Mouse (Mus musculus): Measurements from ENCODE around the gene Asb18. TPM values are rescaled to one million over a fixed set of nuclear protein-coding genes. Genes with fewer than 3 reads are reported as not detected.

Gene Asb18
- polyA plus RNA-seq, 1 experiment from 2014 or later = not detected

DNA sequence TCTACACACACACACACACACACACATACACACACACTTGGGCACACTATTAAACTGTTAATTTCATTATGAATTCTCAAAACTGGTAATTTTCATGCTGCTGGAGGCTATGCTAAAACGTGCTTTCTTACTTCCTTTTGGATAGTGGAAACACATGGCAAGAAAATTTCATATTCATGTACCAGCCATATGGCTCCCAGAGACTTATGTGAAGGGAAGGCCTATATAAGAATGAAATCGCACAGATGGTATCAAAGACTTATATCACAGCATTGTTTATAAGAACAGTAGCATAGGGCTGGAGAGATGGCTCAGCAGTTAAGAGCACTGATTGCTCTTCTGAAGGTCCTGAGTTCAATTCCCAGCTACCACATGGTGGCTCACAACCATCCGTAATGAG, 2.3 kb downstream of the Asb18 start:
- Histone ChIP-seq H3K4me2 (no peak overlapping the region), H3K36me3 (no peaks in the 10 kb centered on the region)
- ATAC-seq (ENCODE audit: low read depth) = no peak

DNA sequence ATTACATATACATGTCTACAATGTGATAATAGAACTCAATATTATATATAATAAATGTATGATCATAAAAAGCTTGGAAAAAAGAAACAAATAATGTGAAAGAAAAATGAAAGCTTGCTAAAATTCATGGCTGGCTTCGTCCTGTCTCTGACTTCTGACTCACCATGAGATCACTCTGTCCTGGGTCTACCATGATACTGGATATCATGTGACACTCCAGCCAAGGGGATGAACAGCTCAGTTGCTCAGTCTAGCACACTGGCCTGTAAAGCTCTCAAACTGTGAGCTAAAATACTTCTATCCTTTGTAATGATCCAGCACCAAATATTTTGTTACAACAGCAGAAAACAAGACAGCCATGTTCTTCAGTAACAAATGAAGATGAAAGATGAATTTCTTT, 4.4 kb downstream of the Asb18 start:
- no peaks in the 10 kb centered on the region for H3K36me3 ChIP-seq
- no peak for DNase-seq
- H3K9ac ChIP-seq = no peak overlapping the region
- H3K27me3 ChIP-seq = no peaks in the 10 kb centered on the region
- H3K4me1 ChIP-seq (replicated peaks) = no peaks in the 10 kb centered on the region
- no peak for ATAC-seq (ENCODE audit: low read depth)
- no peak overlapping the region for H3K4me3 ChIP-seq (replicated peaks)
- WGBS (ENCODE audit: insufficient replicate concordance) = 46% methylated on average over 1 of the region's 1 CpGs
- no peak overlapping the region for H3K27ac ChIP-seq
- no peak overlapping the region for H3K4me2 ChIP-seq
- H3K9me3 ChIP-seq (replicated peaks) = no peaks in the 10 kb centered on the region

More for the DNA sequence above, 2.3 kb downstream of the Asb18 start:
- Histone ChIP-seq H3K4me1 (replicated peaks) (no peaks in the 10 kb centered on the region), H3K4me3 (replicated peaks) (no peak overlapping the region), H3K27ac (no peak overlapping the region), H3K9ac (no peak overlapping the region), H3K9me3 (replicated peaks) (no peaks in the 10 kb centered on the region), H3K27me3 (no peaks in the 10 kb centered on the region)
- DNase-seq = no peak
- WGBS (ENCODE audit: insufficient replicate concordance) = 60% methylated on average over 3 of the region's 3 CpGs

DNA sequence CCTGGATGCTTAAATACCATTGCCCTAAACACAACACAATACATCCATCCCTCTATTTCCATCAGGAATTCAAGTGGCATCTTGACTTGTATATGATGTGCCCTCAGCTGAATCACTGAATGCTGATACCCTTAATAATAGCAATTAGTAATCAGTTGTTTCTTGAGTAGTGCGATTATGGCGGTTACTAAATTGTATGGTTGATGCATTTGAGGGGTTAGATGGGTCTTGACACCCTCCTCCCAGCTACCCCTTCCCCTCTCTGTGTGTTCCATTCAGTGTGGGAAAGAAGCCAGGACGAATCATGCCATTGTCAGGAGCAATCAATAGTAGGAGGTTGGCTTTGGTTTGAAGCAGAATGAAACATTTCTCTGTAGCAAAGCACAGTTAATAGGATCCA, 5.3 kb downstream of the Asb18 start:
- H3K36me3 ChIP-seq = no peaks in the 10 kb centered on the region
- H3K9me3 ChIP-seq (replicated peaks) = no peaks in the 10 kb centered on the region
- no peak overlapping the region for H3K9ac ChIP-seq
- ATAC-seq (ENCODE audit: low read depth) (no peak), DNase-seq (no peak)
- H3K4me2 ChIP-seq = no peak overlapping the region
- H3K4me1 ChIP-seq (replicated peaks) = no peaks in the 10 kb centered on the region
- WGBS (ENCODE audit: insufficient replicate concordance) = 49% methylated on average over 3 of the region's 3 CpGs
- no peak overlapping the region for H3K27ac ChIP-seq
- no peak overlapping the region for H3K4me3 ChIP-seq (replicated peaks)
- no peaks in the 10 kb centered on the region for H3K27me3 ChIP-seq

DNA sequence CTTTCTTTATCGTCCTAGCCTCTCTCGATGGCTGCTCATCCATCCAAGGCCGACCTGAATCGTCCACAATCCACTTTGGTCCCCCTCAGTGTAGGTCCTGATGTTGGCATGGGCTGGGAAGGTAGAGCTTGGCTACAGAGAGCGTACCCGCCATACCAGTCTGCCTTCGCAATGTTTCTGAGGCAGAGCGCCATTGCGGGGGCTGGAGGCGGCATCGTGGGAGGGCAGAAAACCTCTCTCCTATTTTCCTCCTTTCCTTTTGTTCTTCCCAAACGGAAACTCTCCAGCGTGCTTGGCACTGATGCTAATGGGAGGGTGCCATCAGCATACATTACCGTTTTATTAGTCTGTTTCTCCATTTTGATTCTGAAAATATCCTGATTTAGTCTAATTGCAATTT, 7.8 kb downstream of the Asb18 start:
- 60% methylated on average over 14 of the region's 14 CpGs for WGBS (ENCODE audit: insufficient replicate concordance)
- no peak overlapping the region for H3K27ac ChIP-seq
- no peak for DNase-seq
- no peaks in the 10 kb centered on the region for H3K27me3 ChIP-seq
- H3K4me3 ChIP-seq (replicated peaks) = no peak overlapping the region
- no peaks in the 10 kb centered on the region for H3K9me3 ChIP-seq (replicated peaks)
- H3K4me1 ChIP-seq (replicated peaks) = no peaks in the 10 kb centered on the region
- H3K36me3 ChIP-seq = no peaks in the 10 kb centered on the region
- H3K9ac ChIP-seq = no peak overlapping the region
- no peak for ATAC-seq (ENCODE audit: low read depth)
- H3K4me2 ChIP-seq = no peak overlapping the region

DNA sequence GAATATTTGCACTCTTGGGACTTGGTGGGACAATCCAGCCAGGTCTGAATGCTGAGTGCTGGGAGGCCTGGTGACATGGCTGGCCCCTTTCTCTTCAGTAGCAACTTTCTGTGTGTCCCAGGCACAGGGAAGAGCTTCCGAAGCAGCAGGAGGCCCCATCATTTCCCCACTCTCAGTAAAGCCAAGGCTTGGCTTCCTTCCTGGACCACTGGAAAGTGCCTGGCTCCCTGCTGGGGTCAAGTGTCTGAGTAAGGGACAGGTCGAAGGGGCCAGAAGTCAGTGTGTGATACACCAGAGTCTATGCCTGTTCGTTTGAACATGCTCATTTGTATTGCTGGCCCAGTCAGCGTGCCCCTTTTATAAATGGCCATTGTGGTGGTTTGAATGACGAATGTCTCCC, 13.5 kb downstream of the Asb18 start:
- H3K27me3 ChIP-seq = 0 out of 2 replicates have a peak, but pooled peaks cover 4% of the 10 kb centered on the region
- no peaks in the 10 kb centered on the region for H3K9me3 ChIP-seq (replicated peaks)
- H3K4me2 ChIP-seq = no peak overlapping the region
- H3K9ac ChIP-seq = no peak overlapping the region
- H3K4me3 ChIP-seq (replicated peaks) = no peak overlapping the region
- no peaks in the 10 kb centered on the region for H3K4me1 ChIP-seq (replicated peaks)
- ATAC-seq (ENCODE audit: low read depth) (no peak), DNase-seq (no peak)
- no peaks in the 10 kb centered on the region for H3K36me3 ChIP-seq
- 46% methylated on average over 5 of the region's 5 CpGs for WGBS (ENCODE audit: insufficient replicate concordance)
- no peak overlapping the region for H3K27ac ChIP-seq

DNA sequence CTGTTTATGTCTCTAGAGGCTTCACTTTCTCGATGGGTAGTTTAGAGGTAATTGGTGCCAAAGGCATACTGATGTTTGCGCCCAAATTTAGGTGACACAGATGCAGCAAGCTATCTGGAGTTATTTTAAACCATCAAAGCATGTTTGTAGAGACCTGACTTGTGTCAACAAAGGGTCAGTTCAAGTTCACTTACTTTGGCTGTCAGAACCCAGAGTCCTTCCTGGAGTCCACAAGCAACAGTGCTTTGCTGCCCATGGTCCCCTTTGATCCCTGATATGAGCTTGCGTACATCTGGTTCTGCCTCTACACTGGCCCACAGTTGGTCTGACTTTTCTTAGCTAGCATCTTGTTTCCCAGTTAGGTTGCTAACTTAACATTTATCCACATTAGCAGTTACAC, 14.6 kb downstream of the Asb18 start:
- DNase-seq = no peak
- Histone ChIP-seq H3K4me2 (no peak overlapping the region), H3K4me1 (replicated peaks) (no peaks in the 10 kb centered on the region), H3K9me3 (replicated peaks) (no peaks in the 10 kb centered on the region), H3K27ac (no peak overlapping the region), H3K4me3 (replicated peaks) (no peak overlapping the region), H3K36me3 (no peaks in the 10 kb centered on the region), H3K27me3 (0 out of 2 replicates have a peak, but pooled peaks cover 6% of the 10 kb centered on the region), H3K9ac (no peak overlapping the region)
- WGBS (ENCODE audit: insufficient replicate concordance) = 65% methylated on average over 3 of the region's 3 CpGs
- no peak for ATAC-seq (ENCODE audit: low read depth)

DNA sequence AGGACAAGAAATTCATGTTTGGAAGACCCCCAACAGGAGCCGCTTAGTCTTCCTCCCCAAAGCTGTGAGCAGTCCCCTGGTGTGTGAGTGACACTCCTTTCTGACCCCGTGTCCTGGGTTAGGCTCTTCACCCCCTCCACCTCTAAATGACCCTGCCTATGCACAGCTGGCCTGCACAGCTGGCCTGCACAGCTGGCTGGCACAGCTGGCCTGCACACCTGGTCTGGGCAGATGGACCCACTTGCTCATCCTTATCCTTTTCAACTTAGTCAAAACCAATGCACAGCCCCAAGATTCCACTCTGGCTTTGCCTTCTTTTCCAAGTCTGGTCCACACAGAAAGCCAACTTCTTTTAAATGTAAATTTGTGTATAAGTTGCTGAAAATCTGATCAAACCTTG, 15.8 kb downstream of the Asb18 start:
- Histone ChIP-seq H3K4me1 (replicated peaks) (no peaks in the 10 kb centered on the region), H3K9ac (no peak overlapping the region), H3K27me3 (peaks cover 13% of the 10 kb centered on the region), H3K27ac (no peak overlapping the region), H3K36me3 (no peaks in the 10 kb centered on the region), H3K9me3 (replicated peaks) (no peaks in the 10 kb centered on the region), H3K4me3 (replicated peaks) (no peak overlapping the region), H3K4me2 (no peak overlapping the region)
- DNase-seq (no peak), ATAC-seq (ENCODE audit: low read depth) (no peak)
- 46% methylated on average over 2 of the region's 2 CpGs for WGBS (ENCODE audit: insufficient replicate concordance)

DNA sequence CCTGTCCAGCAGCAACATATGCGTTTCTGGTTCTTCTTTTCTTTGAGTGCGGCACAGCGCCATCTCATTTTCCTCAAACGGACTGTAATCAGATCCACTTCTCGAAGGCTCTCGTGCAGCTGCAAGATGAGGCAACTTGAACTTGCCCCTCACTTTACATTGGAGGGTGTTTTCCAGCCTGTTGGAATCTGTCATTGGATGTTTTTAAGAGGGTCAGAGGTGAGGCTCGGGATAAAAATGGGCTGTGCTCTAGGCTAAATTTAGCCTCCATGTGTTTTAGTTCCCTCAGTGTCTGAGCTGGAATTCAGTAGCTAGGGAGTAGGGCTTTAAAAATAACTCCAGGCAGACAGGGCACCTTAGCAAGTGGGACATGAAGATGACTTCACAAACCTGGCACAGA, 16.4 kb downstream of the Asb18 start:
- H3K27ac ChIP-seq = no peak overlapping the region
- H3K9ac ChIP-seq = no peak overlapping the region
- ATAC-seq (ENCODE audit: low read depth) (no peak), DNase-seq (no peak)
- 62% methylated on average over 7 of the region's 7 CpGs for whole genome bisulfite sequencing (ENCODE audit: insufficient replicate concordance)
- H3K27me3 ChIP-seq = peaks cover 19% of the 10 kb centered on the region
- H3K9me3 ChIP-seq (replicated peaks) = no peaks in the 10 kb centered on the region
- no peaks in the 10 kb centered on the region for H3K4me1 ChIP-seq (replicated peaks)
- no peaks in the 10 kb centered on the region for H3K36me3 ChIP-seq
- no peak overlapping the region for H3K4me2 ChIP-seq
- H3K4me3 ChIP-seq (replicated peaks) = no peak overlapping the region

DNA sequence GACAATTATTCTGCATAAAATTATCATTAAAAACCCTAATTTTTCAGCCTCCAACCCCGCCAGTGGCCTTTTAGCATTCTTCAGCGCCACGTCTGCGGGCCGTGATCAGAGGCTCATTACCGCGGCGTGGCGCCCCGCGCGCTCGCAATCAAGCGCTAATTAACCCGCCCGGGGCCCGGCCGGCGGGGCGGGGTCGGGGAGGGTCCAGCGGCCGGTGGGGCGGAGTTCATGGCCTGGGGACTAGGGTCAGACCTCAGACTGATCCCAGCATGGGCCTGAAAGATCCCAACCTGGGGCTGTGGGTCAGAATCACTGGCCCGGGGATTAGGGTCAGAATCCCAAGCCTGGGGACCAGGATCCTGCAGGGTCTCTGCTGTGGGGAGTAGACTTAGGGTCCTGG, 22.2 kb downstream of the Asb18 start:
- ATAC-seq (ENCODE audit: low read depth) (no peak), DNase-seq (no peak)
- Histone ChIP-seq H3K4me3 (replicated peaks) (0 out of 2 replicates have a peak overlapping the region, but pooled peaks have one; percentile 8), H3K4me1 (replicated peaks) (no peaks in the 10 kb centered on the region), H3K9ac (no peak overlapping the region), H3K9me3 (replicated peaks) (no peaks in the 10 kb centered on the region), H3K27ac (no peak overlapping the region), H3K27me3 (peaks cover 40% of the 10 kb centered on the region), H3K4me2 (no peak overlapping the region; the same call in 1 of the 2 replicates), H3K36me3 (no peaks in the 10 kb centered on the region)
- WGBS (ENCODE audit: insufficient replicate concordance) = 5% methylated on average over 25 of the region's 25 CpGs

DNA sequence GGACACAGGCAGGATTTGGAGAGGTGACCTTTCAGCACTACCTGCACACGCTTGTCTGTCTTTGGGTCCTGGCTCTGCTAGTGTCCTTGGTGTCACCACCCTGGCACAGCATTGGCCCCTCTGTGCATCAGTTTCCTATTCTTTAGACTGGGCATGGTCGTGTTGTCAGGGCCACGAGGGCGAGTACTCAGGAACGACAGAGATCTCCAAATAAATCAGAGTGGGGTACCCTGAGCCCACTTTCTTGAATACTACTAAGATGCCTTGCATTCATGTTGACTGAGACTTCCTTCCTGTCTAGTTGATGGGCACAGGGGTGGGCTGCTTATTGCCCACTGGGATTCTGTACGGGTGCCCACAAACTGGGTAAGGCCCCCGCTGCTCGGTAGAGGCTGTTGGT, 37.2 kb downstream of the Asb18 start:
- no peak overlapping the region for H3K4me3 ChIP-seq (replicated peaks)
- H3K9me3 ChIP-seq (replicated peaks) = no peaks in the 10 kb centered on the region
- ATAC-seq (ENCODE audit: low read depth) (no peak), DNase-seq (no peak)
- 75% methylated on average over 8 of the region's 8 CpGs for WGBS (ENCODE audit: insufficient replicate concordance)
- H3K27me3 ChIP-seq = no peaks in the 10 kb centered on the region
- H3K4me2 ChIP-seq = no peak overlapping the region
- H3K36me3 ChIP-seq = no peaks in the 10 kb centered on the region
- H3K27ac ChIP-seq = no peak overlapping the region
- no peak overlapping the region for H3K9ac ChIP-seq
- H3K4me1 ChIP-seq (replicated peaks) = no peaks in the 10 kb centered on the region

DNA sequence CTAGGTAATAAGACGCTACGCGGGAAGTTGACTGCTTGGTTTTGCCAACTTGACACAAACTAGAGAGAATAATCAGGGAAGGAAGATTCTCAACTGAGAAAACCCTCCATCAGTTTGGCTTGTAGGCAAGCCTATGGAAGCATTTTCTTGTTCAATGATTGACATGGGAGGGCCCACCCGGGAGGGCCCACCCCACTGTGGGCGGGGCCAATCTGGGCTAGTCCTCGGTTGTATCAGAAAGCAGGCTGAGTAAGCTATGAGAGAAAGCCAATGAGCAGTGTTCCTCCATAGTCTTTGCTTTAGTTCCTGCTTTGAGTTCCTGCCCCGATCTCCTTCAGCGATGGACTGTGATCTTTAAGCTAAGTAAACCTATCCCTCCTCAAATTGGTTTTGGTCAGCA, 38.1 kb downstream of the Asb18 start:
- ATAC-seq (ENCODE audit: low read depth) (no peak), DNase-seq (no peak)
- peaks cover 6% of the 10 kb centered on the region; the same call in 1 of the 2 replicates for H3K27me3 ChIP-seq
- no peak overlapping the region for H3K27ac ChIP-seq
- no peaks in the 10 kb centered on the region for H3K4me1 ChIP-seq (replicated peaks)
- H3K36me3 ChIP-seq = no peaks in the 10 kb centered on the region
- 68% methylated on average over 8 of the region's 8 CpGs for WGBS (ENCODE audit: insufficient replicate concordance)
- H3K4me3 ChIP-seq (replicated peaks) = no peak overlapping the region
- no peak overlapping the region for H3K9ac ChIP-seq
- no peaks in the 10 kb centered on the region for H3K9me3 ChIP-seq (replicated peaks)
- no peak overlapping the region for H3K4me2 ChIP-seq

DNA sequence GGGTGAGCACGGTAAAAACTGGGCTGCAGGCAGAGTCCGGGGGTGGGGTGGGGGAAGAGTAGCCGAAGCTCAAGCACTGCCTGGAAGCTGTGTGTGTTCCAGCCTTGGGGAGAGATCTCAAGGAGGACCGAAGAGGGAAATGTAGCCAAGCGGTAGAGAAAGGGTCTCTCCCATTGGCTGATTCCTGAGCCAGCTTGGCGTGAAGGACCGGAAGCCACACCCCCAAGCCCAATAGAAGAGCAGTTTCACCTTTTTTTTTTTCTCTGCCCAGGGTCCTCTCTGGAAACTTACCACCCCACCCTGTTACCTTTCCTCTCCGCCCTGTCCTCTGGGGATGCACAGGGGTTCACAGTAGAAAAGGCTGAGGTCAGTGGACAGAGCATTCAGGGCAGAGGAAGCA, 39.9 kb downstream of the Asb18 start:
- 62% methylated on average over 8 of the region's 8 CpGs for WGBS (ENCODE audit: insufficient replicate concordance)
- ATAC-seq (ENCODE audit: low read depth) = no peak
- Histone ChIP-seq H3K4me3 (replicated peaks) (no peak overlapping the region), H3K36me3 (no peaks in the 10 kb centered on the region), H3K27me3 (peaks cover 24% of the 10 kb centered on the region), H3K4me1 (replicated peaks) (no peaks in the 10 kb centered on the region), H3K27ac (no peak overlapping the region), H3K9me3 (replicated peaks) (no peaks in the 10 kb centered on the region), H3K4me2 (no peak overlapping the region), H3K9ac (no peak overlapping the region)
- no peak for DNase-seq
